Mouse (Mus musculus) testis, adult 2 months (tissue): Measurements from ENCODE around the gene Ptcd2.

Source experiments
- CTCF ChIP-seq: fragments of 200-500 bp; IDR thresholded peaks from 2 replicates; pipeline ENCODE4 v1.5.1; 2012; ENCODE audit warnings: low read depth, mild to moderate bottlenecking, inconsistent platforms, low read length, moderate library complexity; ENCODE audit not compliant: control insufficient read depth, insufficient read depth, insufficient replicate concordance
- POLR2A ChIP-seq: fragments of 200-500 bp; IDR thresholded peaks from 2 replicates; pipeline ENCODE4 v1.6.1; 2012; ENCODE audit warnings: low read depth, mild to moderate bottlenecking, inconsistent platforms, low read length, moderate library complexity; ENCODE audit not compliant: control insufficient read depth

DNA sequence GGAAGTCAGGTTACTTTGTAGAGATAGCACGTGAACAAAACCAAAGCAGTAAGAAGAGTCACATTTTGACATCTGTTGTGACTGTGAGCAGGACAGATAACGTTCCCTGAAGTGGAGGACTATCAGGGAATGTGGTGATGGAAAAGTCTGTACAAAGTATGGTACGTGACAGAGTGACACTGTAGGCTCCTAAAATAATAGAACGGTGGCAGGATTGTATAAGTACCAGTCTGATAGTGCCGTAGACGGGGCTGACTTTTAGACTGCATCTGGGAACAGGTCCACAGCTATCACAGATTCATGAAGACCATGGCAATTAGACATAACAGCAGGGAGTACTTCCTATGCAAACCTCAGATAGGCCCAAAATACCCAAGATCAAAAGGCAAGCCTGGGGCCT lies 3.0 kb downstream of the Ptcd2 start:
- TF ChIP-seq CTCF, result no peak
- TF ChIP-seq POLR2A, result no peak
